In the genomic region with DNA sequence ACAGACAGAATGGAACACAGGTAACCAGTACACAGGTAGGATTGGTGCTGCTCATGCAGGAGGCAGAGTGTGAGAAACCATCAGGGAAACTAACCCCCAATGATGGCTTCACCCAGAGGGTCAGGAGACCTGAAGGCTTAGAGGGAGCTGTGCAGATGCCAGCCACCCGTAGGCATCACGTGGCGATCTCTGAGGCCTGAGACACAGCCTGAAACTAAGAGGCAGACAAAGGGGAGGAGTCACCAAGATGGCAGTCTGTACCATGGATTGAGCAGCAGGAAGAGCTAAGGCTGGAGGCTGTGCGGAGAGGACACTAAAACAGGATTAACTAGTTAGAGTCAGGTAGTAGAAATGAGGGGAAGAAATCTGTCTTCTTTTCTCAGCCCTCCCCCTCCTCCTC, we compare ENCODE assay signal across 21 mouse cellular contexts. TPM values are rescaled to one million over a fixed set of nuclear protein-coding genes. Genes with fewer than 3 reads are reported as not detected.
DNase-seq lines count a peak whose midpoint lies in the region; ATAC-seq and TF ChIP-seq lines count a peak whose summit lies in the region.
"Had no signal": no experiment of that assay in that cellular context is flagged by ENCODE, and none has a peak within 500 bp of the region (broad histone marks: within the 10 kb centered on the region; RNA-seq: fewer than 3 reads in every experiment).

No protein-coding gene starts in this region.

- no peaks in the 10 kb centered on the region for H3K9me3 ChIP-seq in MEL (replicated peaks; ENCODE audit: insufficient read depth, low read length)
- no peaks in the 10 kb centered on the region for H3K9me3 ChIP-seq in liver, embryonic 11.5 days (ENCODE audit: control insufficient read depth, low read length)
- H3K9me3 ChIP-seq: embryonic facial prominence, embryonic 12.5 days; hindbrain, embryonic 12.5 days; limb, embryonic 15.5 days had no signal

- H3K9ac ChIP-seq in MEL (ENCODE audit: control insufficient read depth, low read depth, low read length, poor library complexity, severe bottlenecking), result no peak overlapping the region
- H3K9ac ChIP-seq in liver, embryonic 11.5 days (ENCODE audit: low read depth, low read length), result 0 out of 2 replicates have a peak overlapping the region, but pooled peaks have one; percentile 39
- H3K9ac ChIP-seq: hindbrain, embryonic 12.5 days; limb, embryonic 15.5 days had no signal

- H3K4me3 ChIP-seq in MEL (ENCODE audit: control insufficient read depth in 1 of 2, insufficient read depth in 1 of 2, low read depth in 2 of 2, low read length in 2 of 2), result no peak overlapping the region
- no peak overlapping the region for H3K4me3 ChIP-seq in liver, embryonic 11.5 days (ENCODE audit: low read depth, low read length)
- H3K4me3 ChIP-seq: embryonic facial prominence, embryonic 12.5 days; hindbrain, embryonic 12.5 days; limb, embryonic 15.5 days had no signal

- H3K36me3 ChIP-seq in MEL (ENCODE audit: control insufficient read depth in 1 of 2, insufficient read depth in 2 of 2, low read length in 2 of 2), result peaks cover 0 to 31% of the 10 kb centered on the region in 2 experiments; a peak in 2 of 4 replicates
- no peaks in the 10 kb centered on the region for H3K36me3 ChIP-seq in liver, embryonic 11.5 days (ENCODE audit: control insufficient read depth, insufficient read depth, low read length)
- H3K36me3 ChIP-seq: embryonic facial prominence, embryonic 12.5 days; hindbrain, embryonic 12.5 days; limb, embryonic 15.5 days had no signal

- peak; percentile 18 for DNase-seq in thymus, postnatal 14 days
- no peak for DNase-seq in thymus, adult 18-20 months
- DNase-seq in MEL (ENCODE audit: low read depth, low spot score), result no peak
- DNase-seq in liver, embryonic 11.5 days (ENCODE audit: low spot score), result no peak
- DNase-seq in embryo, embryonic 9.5 days (ENCODE audit: extremely low spot score), result no peak
- DNase-seq in spleen, adult 18-20 months, result no peak
- no peak for DNase-seq in layer of hippocampus, postnatal 25 days (ENCODE audit: extremely low spot score in 1 of 2, low spot score in 1 of 2)
- DNase-seq: adrenal gland, postnatal 14 days; cerebellum, adult 18-20 months; gastrocnemius, postnatal 14 days; heart, postnatal 10 days; layer of hippocampus, postnatal 36 days had no signal

- TF ChIP-seq POLR2A in MEL (IDR thresholded peaks at IDR 0.05; ENCODE audit: control insufficient read depth in 1 of 2, insufficient read depth in 1 of 2, low read depth in 1 of 2, low read length in 2 of 2, poor library complexity in 1 of 2), result no peak

- ATAC-seq in liver, embryonic 11.5 days (replicated peaks; ENCODE audit: low FRiP score), result no peak

- H3K4me2 ChIP-seq in liver, embryonic 11.5 days, result peak overlapping the region; percentile 38; the same call in 1 of the 2 replicates

- no peak for TF ChIP-seq EP300 in MEL (IDR thresholded peaks at IDR 0.05; ENCODE audit: low read depth in 1 of 2, low read length in 2 of 2)

- no peak for TF ChIP-seq RAD21 in MEL (IDR thresholded peaks at IDR 0.05; ENCODE audit: low read depth, low read length)

- WGBS in liver, embryonic 11.5 days, result 64% methylated on average over 4 of the region's 4 CpGs

- H3K27me3 ChIP-seq in MEL (ENCODE audit: control insufficient read depth in 1 of 2, insufficient read depth in 2 of 2, low read length in 2 of 2), result no peaks in the 10 kb centered on the region
- no peaks in the 10 kb centered on the region; the same call in 1 of the 2 replicates for H3K27me3 ChIP-seq in liver, embryonic 11.5 days (replicated peaks; ENCODE audit: control insufficient read depth, insufficient read depth, low read length)
- H3K27me3 ChIP-seq: hindbrain, embryonic 12.5 days had no signal

- H3K4me1 ChIP-seq in MEL (ENCODE audit: control insufficient read depth in 1 of 2, insufficient read depth in 2 of 2, low read length in 2 of 2), result peaks cover 11 to 45% of the 10 kb centered on the region in 2 experiments
- peaks cover 40% of the 10 kb centered on the region for H3K4me1 ChIP-seq in liver, embryonic 11.5 days (replicated peaks; ENCODE audit: control insufficient read depth, insufficient read depth, low read length)

- H3K27ac ChIP-seq in MEL (ENCODE audit: control insufficient read depth, low read depth, low read length), result no peak overlapping the region
- no peak overlapping the region for H3K27ac ChIP-seq in liver, embryonic 11.5 days (ENCODE audit: low read depth, low read length)
- H3K27ac ChIP-seq: embryonic facial prominence, embryonic 12.5 days; hindbrain, embryonic 12.5 days; limb, embryonic 15.5 days had no signal

- no peak for TF ChIP-seq CTCF in MEL (IDR thresholded peaks at IDR 0.05 in 2 of 3, conservative IDR thresholded peaks at IDR 0.05 in 1 of 3; ENCODE audit: control insufficient read depth in 1 of 3, insufficient read depth in 1 of 3, low read depth in 2 of 3, low read length in 3 of 3, poor library complexity in 1 of 3, severe bottlenecking in 1 of 3)

- no peaks in the 10 kb centered on the region; the same call in 1 of the 2 replicates for H3K79me2 ChIP-seq in MEL (ENCODE audit: control insufficient read depth, insufficient read depth, low read length, poor library complexity)

TF ChIP-seq in MEL, 35 proteins besides CTCF, POLR2A, EP300 and RAD21:
- no peak for TF ChIP-seq BHLHE40 (IDR thresholded peaks at IDR 0.05; ENCODE audit: borderline replicate concordance, low read depth, low read length)
- TF ChIP-seq USF1 (IDR thresholded peaks at IDR 0.05; ENCODE audit: low read depth, low read length), result peak; percentile 66; the same call in 1 of the 2 replicates
- TF ChIP-seq HCFC1 (IDR thresholded peaks at IDR 0.05; ENCODE audit: low read depth, low read length), result no peak
- TF ChIP-seq MYC (IDR thresholded peaks at IDR 0.05; ENCODE audit: low read depth, low read length), result no peak
- no peak for TF ChIP-seq MYB (IDR thresholded peaks at IDR 0.05; ENCODE audit: low read depth, low read length)
- TF ChIP-seq MAFK (IDR thresholded peaks at IDR 0.05; ENCODE audit: borderline replicate concordance, low read depth, low read length), result no peak

RNA-seq across cellular contexts. Expression of gene Gm10842, which starts 4.0 kb away (rescaled TPM):
- total RNA-seq in MEL (2012; rRNA removed), result not detected in 2 replicates
- polyA plus RNA-seq in MEL (2012; ENCODE audit: insufficient read depth in 1 of 2, insufficient read length in 2 of 2, low read depth in 1 of 2, low replicate concordance in 2 of 2, missing spikeins in 1 of 2), result not detected
- polyA plus RNA-seq in liver, embryonic 11.5 days (2014; fragmentation: Nextera tagmentation; extraction: Ambion mirVana), result not detected in 2 replicates
- total RNA-seq in layer of hippocampus, postnatal 25 days (2021), result not detected
- total RNA-seq: adrenal gland, postnatal 14 days; gastrocnemius, postnatal 14 days; heart, postnatal 10 days; layer of hippocampus, postnatal 36 days; left cerebral cortex, postnatal 25 days had no signal
- polyA plus RNA-seq: embryonic facial prominence, embryonic 12.5 days; frontal cortex, adult 2 months; hindbrain, embryonic 12.5 days; intestine, embryonic 14.5 days; kidney, embryonic 14.5 days; large intestine, adult 2 months; limb, embryonic 15.5 days; neural tube, embryonic 14.5 days had no signal

RNA-seq across cellular contexts. Expression of gene Mettl2, which starts 24.5 kb away (rescaled TPM):
- total RNA-seq in MEL (2012; rRNA removed), result 53.5 and 59.9 TPM in 2 replicates
- polyA plus RNA-seq in MEL (2012; ENCODE audit: insufficient read depth in 1 of 2, insufficient read length in 2 of 2, low read depth in 1 of 2, low replicate concordance in 2 of 2, missing spikeins in 1 of 2), result 10 to 100 TPM in 1 of 2 experiments, not detected in 1; 61.7 TPM
- 46.2 and 46.9 TPM in 2 replicates for polyA plus RNA-seq in liver, embryonic 11.5 days (2014; fragmentation: Nextera tagmentation; extraction: Ambion mirVana)
- 10 to 100 TPM; 16.8 to 17.7 TPM for total RNA-seq in layer of hippocampus, postnatal 25 days (2021)

RNA-seq across cellular contexts. Expression of gene Tlk2, which starts 27.9 kb away (rescaled TPM):
- 52.7 and 60.9 TPM in 2 replicates for total RNA-seq in MEL (2012; rRNA removed)
- 10 to 100 TPM in 1 of 2 experiments, not detected in 1; 46.5 TPM for polyA plus RNA-seq in MEL (2012; ENCODE audit: insufficient read depth in 1 of 2, insufficient read length in 2 of 2, low read depth in 1 of 2, low replicate concordance in 2 of 2, missing spikeins in 1 of 2)
- 16.1 and 18.2 TPM in 2 replicates for polyA plus RNA-seq in liver, embryonic 11.5 days (2014; fragmentation: Nextera tagmentation; extraction: Ambion mirVana)
- total RNA-seq in layer of hippocampus, postnatal 25 days (2021), result 10 to 100 TPM; 44.4 to 54.1 TPM
